Mouse (Mus musculus) ES-E14 (cell line): ENCODE data around the gene Bsn.

ENCODE experiments used
- CHD2 ChIP-seq: IDR thresholded peaks from 2 replicates; pipeline ENCODE4 v1.6.1; 2014; ENCODE audit warnings: mild to moderate bottlenecking, low read depth, low read length, inconsistent platforms
- HCFC1 ChIP-seq: IDR thresholded peaks from 2 replicates; pipeline ENCODE4 v1.6.1; 2012; ENCODE audit warnings: low read length, inconsistent platforms, borderline replicate concordance; ENCODE audit not compliant: insufficient read depth
- MAFK ChIP-seq: IDR thresholded peaks from 2 replicates; pipeline ENCODE4 v1.6.1; 2014; ENCODE audit warnings: mild to moderate bottlenecking, low read depth, low read length, inconsistent platforms; ENCODE audit not compliant: insufficient read depth
- ZNF384 ChIP-seq: IDR thresholded peaks from 2 replicates; pipeline ENCODE4 v1.6.1; 2012; ENCODE audit warnings: low read depth, low read length, inconsistent platforms

- TF ChIP-seq CHD2 (no peak), MAFK (no peak), ZNF384 (no peak), HCFC1 (no peak)
Measured at GRCm38 (mm10) chr9:108111593-108112121, 78.5 kb downstream of the Bsn start.
